Mouse (Mus musculus): ENCODE measurements around the gene Trim16. TPM values are rescaled to one million over a fixed set of nuclear protein-coding genes. Genes with fewer than 3 reads are reported as not detected.

Trim16 gene
- polyA plus RNA-seq, 1 experiment: 24.2 TPM

- H3K79me2 ChIP-seq (ENCODE audit: control insufficient read depth, insufficient read depth): peaks cover 87% of the 10 kb centered on the region
- no peak overlapping the region for H3K4me3 ChIP-seq (ENCODE audit: insufficient read depth, poor library complexity, severe bottlenecking)
- H3K79me3 ChIP-seq (ENCODE audit: low read depth): peaks cover 76% of the 10 kb centered on the region
- H3K36me3 ChIP-seq (ENCODE audit: control insufficient read depth, insufficient read depth): peaks cover 33% of the 10 kb centered on the region
- TF ChIP-seq MAX (IDR thresholded peaks at IDR 0.05): no peak
- no peak for TF ChIP-seq CEBPB (IDR thresholded peaks at IDR 0.05; ENCODE audit: low read depth)
- no peak for TF ChIP-seq MYOG (IDR thresholded peaks at IDR 0.05; ENCODE audit: control insufficient read depth, extremely low read depth, insufficient read length)
- TF ChIP-seq FOSL1 (IDR thresholded peaks at IDR 0.05; ENCODE audit: insufficient read depth, low read length, poor library complexity, severe bottlenecking): no peak
- no peak for TF ChIP-seq CTCF (IDR thresholded peaks at IDR 0.05; ENCODE audit: control insufficient read depth, insufficient read depth, insufficient read length)
- TF ChIP-seq MYOD1 (IDR thresholded peaks at IDR 0.05; ENCODE audit: control insufficient read depth, insufficient read length, low read depth): no peak
- no peak for TF ChIP-seq USF1 (IDR thresholded peaks at IDR 0.05; ENCODE audit: low read depth)
- H3ac ChIP-seq (ENCODE audit: control insufficient read depth, insufficient read length, low read depth): no peak overlapping the region
- no peaks in the 10 kb centered on the region for H3K27me3 ChIP-seq (ENCODE audit: control insufficient read depth, insufficient read depth, insufficient read length)
Observed at GRCm38 (mm10) chr11:62824211-62824610, 4.2 kb downstream of the Trim16 start.

GRCm38 (mm10) chr11:62825222-62826105 is 5.4 kb downstream of the Trim16 start:
- Histone ChIP-seq H3K4me3 (ENCODE audit: insufficient read depth, poor library complexity, severe bottlenecking) (no peak overlapping the region), H3K36me3 (ENCODE audit: control insufficient read depth, insufficient read depth) (peaks cover 44% of the 10 kb centered on the region), H3K79me2 (ENCODE audit: control insufficient read depth, insufficient read depth) (peaks cover 98% of the 10 kb centered on the region), H3K27me3 (ENCODE audit: control insufficient read depth, insufficient read depth, insufficient read length) (no peaks in the 10 kb centered on the region), H3K79me3 (ENCODE audit: low read depth) (peaks cover 80% of the 10 kb centered on the region), H3ac (ENCODE audit: control insufficient read depth, insufficient read length, low read depth) (no peak overlapping the region)
- TF ChIP-seq USF1 (IDR thresholded peaks at IDR 0.05; ENCODE audit: low read depth) (no peak), MAX (IDR thresholded peaks at IDR 0.05) (no peak), MYOG (IDR thresholded peaks at IDR 0.05; ENCODE audit: control insufficient read depth, extremely low read depth, insufficient read length) (no peak), FOSL1 (IDR thresholded peaks at IDR 0.05; ENCODE audit: insufficient read depth, low read length, poor library complexity, severe bottlenecking) (no peak), MYOD1 (IDR thresholded peaks at IDR 0.05; ENCODE audit: control insufficient read depth, insufficient read length, low read depth) (no peak), CTCF (IDR thresholded peaks at IDR 0.05; ENCODE audit: control insufficient read depth, insufficient read depth, insufficient read length) (no peak), CEBPB (IDR thresholded peaks at IDR 0.05; ENCODE audit: low read depth) (no peak)

DNA sequence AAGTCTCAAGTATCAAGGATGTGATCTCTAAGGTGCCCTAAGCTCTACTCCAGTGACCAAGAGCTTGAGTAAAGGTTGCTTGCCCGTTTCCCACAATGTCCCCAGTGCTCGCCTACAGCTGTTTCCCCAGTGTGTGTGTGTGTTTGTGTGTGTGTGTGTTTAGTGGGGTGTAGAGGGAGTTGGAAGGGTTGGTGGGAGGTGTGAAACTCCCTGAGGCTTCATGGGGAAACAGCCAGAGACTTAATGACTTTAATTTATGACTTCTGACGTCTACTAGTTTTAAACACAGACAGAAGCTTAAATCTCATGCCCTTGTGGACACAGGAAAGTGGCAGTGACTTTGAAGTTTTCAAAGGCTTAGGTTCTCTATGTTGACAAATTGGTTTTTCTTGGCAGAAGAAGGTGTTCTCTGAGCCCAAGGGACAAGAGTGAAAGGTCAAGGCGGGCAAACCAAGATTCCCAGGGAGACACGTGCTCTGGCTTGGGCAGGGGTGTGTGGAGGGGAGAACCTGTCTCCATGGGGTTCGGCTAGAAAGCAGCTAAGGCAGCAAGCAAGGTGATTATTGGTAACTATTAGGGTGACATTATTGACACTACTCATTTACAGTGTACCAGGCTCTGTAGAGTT is 6.2 kb downstream of the Trim16 start:
- H3K4me3 ChIP-seq (ENCODE audit: insufficient read depth, poor library complexity, severe bottlenecking): no peak overlapping the region
- TF ChIP-seq MYOD1 (IDR thresholded peaks at IDR 0.05; ENCODE audit: control insufficient read depth, insufficient read length, low read depth): no peak
- TF ChIP-seq USF1 (IDR thresholded peaks at IDR 0.05; ENCODE audit: low read depth): no peak
- TF ChIP-seq MYOG (IDR thresholded peaks at IDR 0.05; ENCODE audit: control insufficient read depth, extremely low read depth, insufficient read length): no peak
- TF ChIP-seq CTCF (IDR thresholded peaks at IDR 0.05; ENCODE audit: control insufficient read depth, insufficient read depth, insufficient read length): no peak
- TF ChIP-seq MAX (IDR thresholded peaks at IDR 0.05): no peak
- TF ChIP-seq CEBPB (IDR thresholded peaks at IDR 0.05; ENCODE audit: low read depth): no peak
- no peak for TF ChIP-seq FOSL1 (IDR thresholded peaks at IDR 0.05; ENCODE audit: insufficient read depth, low read length, poor library complexity, severe bottlenecking)
- H3K27me3 ChIP-seq (ENCODE audit: control insufficient read depth, insufficient read depth, insufficient read length): no peaks in the 10 kb centered on the region
- peaks cover 92% of the 10 kb centered on the region for H3K79me2 ChIP-seq (ENCODE audit: control insufficient read depth, insufficient read depth)
- peaks cover 52% of the 10 kb centered on the region for H3K36me3 ChIP-seq (ENCODE audit: control insufficient read depth, insufficient read depth)
- no peak overlapping the region for H3ac ChIP-seq (ENCODE audit: control insufficient read depth, insufficient read length, low read depth)
- peaks cover 73% of the 10 kb centered on the region for H3K79me3 ChIP-seq (ENCODE audit: low read depth)

DNA sequence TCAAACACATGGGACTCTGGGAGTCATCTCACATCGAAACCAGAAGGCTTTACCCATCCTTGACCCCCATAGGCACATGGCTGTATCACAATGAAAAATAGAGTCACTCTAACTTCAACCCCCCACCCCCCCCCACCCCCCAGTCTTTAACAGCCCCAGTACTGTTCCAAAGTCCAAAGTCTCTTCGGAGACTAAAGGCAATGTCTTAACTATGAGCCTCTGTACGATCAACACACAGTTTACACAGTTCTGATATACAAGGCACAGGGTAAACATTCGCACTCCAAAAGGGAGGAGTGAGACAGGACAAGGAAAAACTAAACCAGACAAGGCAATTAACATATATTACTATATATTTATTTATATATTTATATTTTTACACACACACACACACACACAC is 7.1 kb downstream of the Trim16 start:
- H3K27me3 ChIP-seq (ENCODE audit: control insufficient read depth, insufficient read depth, insufficient read length): no peaks in the 10 kb centered on the region
- TF ChIP-seq MYOG (IDR thresholded peaks at IDR 0.05; ENCODE audit: control insufficient read depth, extremely low read depth, insufficient read length): no peak
- TF ChIP-seq MAX (IDR thresholded peaks at IDR 0.05): no peak
- no peak for TF ChIP-seq CTCF (IDR thresholded peaks at IDR 0.05; ENCODE audit: control insufficient read depth, insufficient read depth, insufficient read length)
- TF ChIP-seq FOSL1 (IDR thresholded peaks at IDR 0.05; ENCODE audit: insufficient read depth, low read length, poor library complexity, severe bottlenecking): no peak
- TF ChIP-seq MYOD1 (IDR thresholded peaks at IDR 0.05; ENCODE audit: control insufficient read depth, insufficient read length, low read depth): no peak
- no peak for TF ChIP-seq CEBPB (IDR thresholded peaks at IDR 0.05; ENCODE audit: low read depth)
- TF ChIP-seq USF1 (IDR thresholded peaks at IDR 0.05; ENCODE audit: low read depth): no peak
- peaks cover 89% of the 10 kb centered on the region for H3K79me2 ChIP-seq (ENCODE audit: control insufficient read depth, insufficient read depth)
- H3K79me3 ChIP-seq (ENCODE audit: low read depth): peaks cover 71% of the 10 kb centered on the region
- no peak overlapping the region for H3K4me3 ChIP-seq (ENCODE audit: insufficient read depth, poor library complexity, severe bottlenecking)
- no peak overlapping the region for H3ac ChIP-seq (ENCODE audit: control insufficient read depth, insufficient read length, low read depth)
- H3K36me3 ChIP-seq (ENCODE audit: control insufficient read depth, insufficient read depth): peaks cover 61% of the 10 kb centered on the region

GRCm38 (mm10) chr11:62827911-62828310 is 7.9 kb downstream of the Trim16 start:
- peaks cover 64% of the 10 kb centered on the region for H3K36me3 ChIP-seq (ENCODE audit: control insufficient read depth, insufficient read depth)
- peaks cover 86% of the 10 kb centered on the region for H3K79me2 ChIP-seq (ENCODE audit: control insufficient read depth, insufficient read depth)
- H3K79me3 ChIP-seq (ENCODE audit: low read depth): peaks cover 65% of the 10 kb centered on the region
- TF ChIP-seq USF1 (IDR thresholded peaks at IDR 0.05; ENCODE audit: low read depth): no peak
- TF ChIP-seq MYOG (IDR thresholded peaks at IDR 0.05; ENCODE audit: control insufficient read depth, extremely low read depth, insufficient read length): no peak
- no peak for TF ChIP-seq MYOD1 (IDR thresholded peaks at IDR 0.05; ENCODE audit: control insufficient read depth, insufficient read length, low read depth)
- TF ChIP-seq MAX (IDR thresholded peaks at IDR 0.05): no peak
- no peak for TF ChIP-seq FOSL1 (IDR thresholded peaks at IDR 0.05; ENCODE audit: insufficient read depth, low read length, poor library complexity, severe bottlenecking)
- no peak for TF ChIP-seq CTCF (IDR thresholded peaks at IDR 0.05; ENCODE audit: control insufficient read depth, insufficient read depth, insufficient read length)
- no peak for TF ChIP-seq CEBPB (IDR thresholded peaks at IDR 0.05; ENCODE audit: low read depth)
- no peak overlapping the region for H3ac ChIP-seq (ENCODE audit: control insufficient read depth, insufficient read length, low read depth)
- H3K27me3 ChIP-seq (ENCODE audit: control insufficient read depth, insufficient read depth, insufficient read length): no peaks in the 10 kb centered on the region
- H3K4me3 ChIP-seq (ENCODE audit: insufficient read depth, poor library complexity, severe bottlenecking): no peak overlapping the region
